Mouse (Mus musculus): Measurements from ENCODE around the gene Sp2.
A peak's percentile ranks its signal among the peaks of the same experiment; 100 is the strongest.

Sp2 gene

GRCm38 (mm10) chr11:96995836-96996772, 13.3 kb upstream of the Sp2 start:
- DNase-seq (ENCODE audit: extremely low spot score), result no peak

DNA sequence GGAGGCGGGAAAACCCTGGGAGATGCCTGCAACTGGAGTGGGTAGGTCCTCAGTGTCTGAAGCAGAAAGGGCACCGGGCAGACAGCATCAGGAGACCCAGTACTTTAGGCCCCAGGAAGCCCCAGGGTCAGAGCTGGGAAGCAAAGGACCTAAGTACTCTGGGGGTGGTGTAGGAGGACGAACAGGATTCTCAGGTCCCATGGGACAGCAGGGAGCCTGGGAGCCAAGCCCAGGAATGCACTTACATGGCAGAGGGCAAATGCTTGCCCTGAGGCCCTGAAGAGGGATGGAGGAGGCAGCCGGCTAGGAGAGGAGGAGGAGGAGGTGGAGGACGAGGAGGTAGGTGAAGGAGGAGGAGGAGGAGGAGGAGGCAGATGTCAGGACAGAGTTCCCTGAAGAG, 12.3 kb upstream of the Sp2 start:
- no peak for DNase-seq (ENCODE audit: extremely low spot score)

DNA sequence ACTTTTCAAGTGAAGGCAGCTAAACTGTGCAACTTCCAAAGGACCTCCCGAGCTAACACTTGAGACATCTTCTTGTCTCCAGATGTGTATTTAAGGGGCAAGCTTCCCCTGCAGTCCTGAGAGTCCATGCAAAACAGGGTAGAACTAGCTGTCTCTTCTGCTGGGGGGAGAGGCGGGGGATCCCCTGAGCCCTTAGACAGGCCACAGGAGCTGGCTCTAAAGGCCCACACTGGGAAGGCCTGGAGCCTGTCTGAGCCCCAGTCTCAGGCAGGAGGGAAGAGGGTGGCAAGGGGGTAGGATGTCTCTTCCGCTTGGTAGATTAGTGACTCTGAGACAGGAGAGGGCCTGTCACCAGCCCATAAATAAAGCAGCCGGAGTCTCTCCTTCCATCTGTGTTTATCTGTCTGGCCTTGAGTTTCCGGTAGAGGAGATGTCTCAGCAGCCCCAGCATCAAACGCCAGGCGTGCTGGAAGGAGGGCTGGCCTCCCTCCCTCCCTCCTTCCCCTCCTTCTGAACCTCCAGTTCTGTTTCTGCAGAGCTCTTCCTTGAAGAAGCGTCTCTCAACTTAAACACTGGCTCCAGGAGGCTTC, 10.1 kb upstream of the Sp2 start:
- peak; percentile 58 for DNase-seq (ENCODE audit: extremely low spot score)

GRCm38 (mm10) chr11:96991501-96991900, 8.7 kb upstream of the Sp2 start:
- DNase-seq (ENCODE audit: extremely low spot score), result no peak

- DNase-seq (ENCODE audit: extremely low spot score), result no peak
Observed at GRCm38 (mm10) chr11:96987873-96988655, 5.3 kb upstream of the Sp2 start.

- DNase-seq (ENCODE audit: extremely low spot score), result no peak
Observed at GRCm38 (mm10) chr11:96986463-96986862, 3.7 kb upstream of the Sp2 start.

GRCm38 (mm10) chr11:96984903-96985302, 2.1 kb upstream of the Sp2 start:
- no peak for DNase-seq (ENCODE audit: extremely low spot score)

GRCm38 (mm10) chr11:96982355-96982754, 404 bp downstream of the Sp2 start:
- DNase-seq (ENCODE audit: extremely low spot score), result peak; percentile 85

GRCm38 (mm10) chr11:96981461-96981860, 1.3 kb downstream of the Sp2 start:
- DNase-seq (ENCODE audit: extremely low spot score), result no peak

GRCm38 (mm10) chr11:96980021-96980420, 2.7 kb downstream of the Sp2 start:
- DNase-seq (ENCODE audit: extremely low spot score), result no peak

GRCm38 (mm10) chr11:96979329-96979728, 3.4 kb downstream of the Sp2 start:
- DNase-seq (ENCODE audit: extremely low spot score), result no peak

- no peak for DNase-seq (ENCODE audit: extremely low spot score)
Observed at GRCm38 (mm10) chr11:96978401-96979246, 4.1 kb downstream of the Sp2 start.

- DNase-seq (ENCODE audit: extremely low spot score), result peak; percentile 99
Observed at GRCm38 (mm10) chr11:96977606-96978400, 5.0 kb downstream of the Sp2 start.

GRCm38 (mm10) chr11:96976911-96977591, 5.7 kb downstream of the Sp2 start:
- DNase-seq (ENCODE audit: extremely low spot score), result no peak

DNA sequence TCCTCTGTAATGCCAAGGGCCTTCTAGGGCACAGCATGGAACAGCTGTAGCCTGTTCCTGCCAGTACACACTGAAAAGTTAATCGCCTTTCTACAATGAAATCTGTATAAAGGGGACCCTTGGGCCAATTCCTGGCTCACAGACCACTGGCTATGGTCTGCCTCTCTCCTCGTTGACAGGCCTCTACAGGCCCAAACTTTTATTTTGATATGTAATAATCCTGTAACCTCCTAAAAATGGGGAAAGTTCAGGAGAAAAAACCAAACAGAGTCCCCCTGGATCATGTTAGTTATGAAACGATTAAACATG, 6.4 kb downstream of the Sp2 start:
- DNase-seq (ENCODE audit: extremely low spot score), result no peak

DNA sequence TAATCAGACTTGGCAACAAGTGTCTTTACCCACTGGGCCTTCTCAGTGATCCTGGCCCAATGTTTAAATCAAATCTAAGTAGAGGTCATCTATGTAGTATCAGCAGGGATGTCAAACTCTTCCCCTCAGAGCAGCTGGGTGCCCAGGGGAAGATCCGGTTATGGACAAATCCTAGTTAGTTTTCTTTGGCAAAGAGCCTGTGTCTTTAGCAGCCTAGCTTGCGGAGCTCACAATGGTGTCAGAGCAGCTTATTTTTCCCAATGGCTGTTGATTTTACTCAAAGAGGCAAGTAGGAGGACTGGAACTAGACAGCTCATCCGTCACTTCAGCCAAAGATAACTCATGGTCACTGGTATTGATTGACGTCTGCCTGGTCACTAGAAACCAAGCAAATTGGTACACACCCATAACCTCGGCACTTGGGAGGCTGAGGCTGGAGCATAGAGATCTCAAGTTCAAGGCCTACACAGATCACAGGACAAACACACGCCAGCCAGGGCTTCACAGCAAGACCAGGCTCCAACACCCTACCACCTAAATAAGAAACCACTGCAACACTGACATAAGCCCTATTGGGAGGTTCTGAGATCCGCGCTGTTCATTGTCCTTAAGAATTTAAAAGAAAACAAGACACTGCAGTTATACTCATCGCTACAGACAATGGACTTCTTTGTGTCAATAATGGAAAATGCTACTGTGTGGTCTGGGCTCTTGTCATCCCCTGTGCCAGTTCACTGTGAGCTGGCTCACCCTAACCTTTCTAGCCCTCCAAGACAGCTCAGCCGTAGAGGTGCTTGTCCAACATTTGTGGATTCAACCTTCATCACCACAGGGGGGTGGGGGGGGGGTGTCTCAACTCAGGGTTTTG, 7.0 kb downstream of the Sp2 start:
- no peak for DNase-seq (ENCODE audit: extremely low spot score)

DNA sequence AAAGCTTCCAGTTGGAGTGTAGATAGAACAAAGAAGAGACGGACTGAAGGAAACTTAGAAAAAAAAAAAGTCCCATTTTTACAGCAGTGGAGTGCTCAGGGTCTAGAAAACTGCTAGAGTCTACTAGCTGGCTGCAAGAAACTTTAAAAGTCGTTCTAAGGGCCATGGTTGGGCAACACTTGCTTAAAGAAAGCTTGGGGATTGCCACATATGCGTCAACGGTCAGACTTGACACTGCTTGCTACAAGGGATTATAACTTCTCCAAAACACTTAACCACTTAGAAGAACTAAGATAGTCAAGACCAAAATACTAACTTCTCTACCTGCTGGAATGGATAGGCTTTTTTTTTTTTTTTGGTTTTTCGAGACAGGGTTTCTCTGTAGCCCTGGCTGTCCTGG, 7.9 kb downstream of the Sp2 start:
- no peak for DNase-seq (ENCODE audit: extremely low spot score)

- DNase-seq (ENCODE audit: extremely low spot score), result no peak
Observed at GRCm38 (mm10) chr11:96973426-96973964, 9.3 kb downstream of the Sp2 start.

- no peak for DNase-seq (ENCODE audit: extremely low spot score)
Observed at GRCm38 (mm10) chr11:96972906-96973305, 9.9 kb downstream of the Sp2 start.

All from embryo, embryonic 9.5 days (tissue).